Mouse (Mus musculus) liver, embryonic 14.5 days (tissue): ENCODE results near the gene Gm20662. TPM values are rescaled to one million over a fixed set of nuclear protein-coding genes. Genes with fewer than 3 reads are reported as not detected.

Source experiments
- ATAC-seq: fragments of 200-750 bp; cut with Nextera tagmentation; 2 replicates; pipeline ENCODE4 v1.8.0; 2017; ENCODE audit warnings: moderate number of reproducible peaks, mild to moderate bottlenecking, moderate library complexity; ENCODE audit not compliant: insufficient read depth
- DNase-seq, 3 experiments: peaks; one replicate each; pipeline ENCODE4 v3.0.0-alpha.2; 2012 to 2013; ENCODE audit warnings: low read depth in 3 of 3, low spot score in 3 of 3
- H3K27ac ChIP-seq: fragments of 300-500 bp; sonication (generic); 2 replicates; pipeline ENCODE4 v1.5.1; 2014; ENCODE audit warnings: moderate library complexity, mild to moderate bottlenecking, control low read depth, inconsistent platforms
- H3K27me3 ChIP-seq: fragments of 300-500 bp; sonication (generic); 2 replicates; pipeline ENCODE4 v1.6.1; 2014; ENCODE audit warnings: mild to moderate bottlenecking, low read length, moderate library complexity; ENCODE audit not compliant: control insufficient read depth, insufficient read depth
- H3K36me3 ChIP-seq: fragments of 300-500 bp; sonication (generic); replicated peaks from 2 replicates; pipeline ENCODE4 v1.6.1; 2014; ENCODE audit warnings: low read depth; ENCODE audit not compliant: control insufficient read depth, insufficient read depth
- H3K4me1 ChIP-seq, 2 experiments: fragments of 200-500 bp in 1 of 2; fragments of 300-500 bp in 1 of 2; sonication (generic) in 1 of 2; replicated peaks; 2 replicates each; pipeline ENCODE4 v1.6.1; 2012 to 2014; ENCODE audit warnings: antibody characterized with exemption in 1 of 2, inconsistent platforms in 1 of 2, low read length in 1 of 2; ENCODE audit not compliant: control insufficient read depth in 2 of 2, insufficient read depth in 2 of 2
- H3K4me2 ChIP-seq: fragments of 300-500 bp; sonication (generic); 2 replicates; pipeline ENCODE4 v1.6.1; 2014; ENCODE audit warnings: low read depth, mild to moderate bottlenecking, control low read depth, moderate library complexity
- H3K4me3 ChIP-seq, 2 experiments: fragments of 200-500 bp in 1 of 2; fragments of 300-500 bp in 1 of 2; sonication (generic) in 1 of 2; 2 replicates each; pipeline ENCODE4 v1.5.1; 2012 to 2014; ENCODE audit warnings: low read depth in 2 of 2, low read length in 2 of 2, mild to moderate bottlenecking in 2 of 2, control low read depth in 1 of 2, inconsistent platforms in 1 of 2, moderate library complexity in 1 of 2; ENCODE audit not compliant: insufficient read depth in 1 of 2
- H3K9ac ChIP-seq: fragments of 300-500 bp; sonication (generic); replicated peaks from 2 replicates; pipeline ENCODE4 v1.6.1; 2014; ENCODE audit warnings: mild to moderate bottlenecking, control low read depth, moderate library complexity
- H3K9me3 ChIP-seq: fragments of 300-500 bp; sonication (generic); 2 replicates; pipeline ENCODE4 v1.6.1; 2016; ENCODE audit warnings: low read length, mixed read lengths; ENCODE audit not compliant: control insufficient read depth
- CTCF ChIP-seq: IDR thresholded peaks from 2 replicates; pipeline ENCODE4 v1.5.1; 2016; ENCODE audit warnings: antibody characterized with exemption, low read depth, control low read depth
- EP300 ChIP-seq: IDR thresholded peaks from 2 replicates; pipeline ENCODE4 v1.6.1; 2016; ENCODE audit warnings: antibody characterized with exemption, low read depth
- WGBS: fragments of 180-500 bp; shearing (Covaris S2); extraction: QIAGEN DNeasy Blood & Tissue Kit; methylation state at CpG from one replicate; pipeline ENCODE4 v1.1.7; 2014; ENCODE audit not compliant: insufficient replicate concordance; 5-methylcytosine and 5-hydroxymethylcytosine counted together
- polyA plus RNA-seq, 2 experiments: library from polyadenylated mRNA; depleted of rRNA in 1 of 2; stranded (reverse) in 1 of 2; unstranded in 1 of 2; fragments of >200 nt; fragmentation: Nextera tagmentation in 1 of 2; extraction: Ambion mirVana in 1 of 2; gene quantifications; 2 replicates each; pipeline versions ENCODE4 v1.2.1 to v1.2.3; 2012 to 2014

Gene Gm20662
- polyA plus RNA-seq, 2 experiments = 0.95 TPM; not detected in 1

DNA sequence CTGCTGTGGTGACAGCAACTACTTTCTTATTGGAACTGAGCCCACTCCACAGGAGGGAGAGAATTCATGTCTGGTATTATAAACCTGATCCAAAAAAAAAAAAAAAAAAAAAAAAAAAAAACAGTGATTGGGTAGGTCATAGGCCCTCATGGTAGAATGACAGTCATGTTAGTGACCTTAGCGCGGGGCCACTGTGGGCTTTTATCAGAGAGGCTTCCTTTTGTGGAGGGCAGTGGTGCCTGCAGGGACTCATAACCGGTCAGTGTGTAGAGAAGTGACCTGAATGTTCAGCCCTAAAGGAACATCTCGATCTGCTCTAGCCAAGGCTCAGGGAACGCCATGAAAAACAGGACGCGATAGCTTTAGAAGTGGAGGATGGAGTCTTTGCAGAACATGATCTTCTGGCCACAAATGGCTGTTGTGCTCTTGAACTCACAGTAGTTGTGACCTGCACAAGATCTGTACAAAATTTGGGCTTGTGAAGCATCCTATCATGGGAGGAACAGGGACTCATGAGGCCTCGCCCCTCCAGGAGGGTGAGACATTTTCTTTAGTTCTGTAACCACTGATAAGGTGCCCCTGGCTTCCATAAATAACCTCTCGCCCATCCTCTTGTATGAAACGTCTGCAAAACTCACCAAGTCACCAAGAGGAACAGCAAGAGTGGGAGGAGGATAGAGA, 21.5 kb upstream of the Gm20662 start:
- H3K36me3 ChIP-seq = peaks cover 42% of the 10 kb centered on the region
- H3K27ac ChIP-seq = peak overlapping the region; percentile 98
- TF ChIP-seq CTCF (no peak), EP300 (peak; percentile 71)
- peak; percentile 75 for ATAC-seq
- 20% methylated on average over 10 of the region's 10 CpGs for WGBS
- H3K4me3 ChIP-seq = peak overlapping the region; percentile 39 to 69
- H3K9me3 ChIP-seq = no peaks in the 10 kb centered on the region
- DNase-seq = peak; percentile 80 to 86 (median 84)
- peak overlapping the region; percentile 82 for H3K9ac ChIP-seq
- H3K27me3 ChIP-seq = no peaks in the 10 kb centered on the region
- peak overlapping the region; percentile 78 for H3K4me2 ChIP-seq
- H3K4me1 ChIP-seq = peaks cover 61 to 78% of the 10 kb centered on the region in 2 experiments

DNA sequence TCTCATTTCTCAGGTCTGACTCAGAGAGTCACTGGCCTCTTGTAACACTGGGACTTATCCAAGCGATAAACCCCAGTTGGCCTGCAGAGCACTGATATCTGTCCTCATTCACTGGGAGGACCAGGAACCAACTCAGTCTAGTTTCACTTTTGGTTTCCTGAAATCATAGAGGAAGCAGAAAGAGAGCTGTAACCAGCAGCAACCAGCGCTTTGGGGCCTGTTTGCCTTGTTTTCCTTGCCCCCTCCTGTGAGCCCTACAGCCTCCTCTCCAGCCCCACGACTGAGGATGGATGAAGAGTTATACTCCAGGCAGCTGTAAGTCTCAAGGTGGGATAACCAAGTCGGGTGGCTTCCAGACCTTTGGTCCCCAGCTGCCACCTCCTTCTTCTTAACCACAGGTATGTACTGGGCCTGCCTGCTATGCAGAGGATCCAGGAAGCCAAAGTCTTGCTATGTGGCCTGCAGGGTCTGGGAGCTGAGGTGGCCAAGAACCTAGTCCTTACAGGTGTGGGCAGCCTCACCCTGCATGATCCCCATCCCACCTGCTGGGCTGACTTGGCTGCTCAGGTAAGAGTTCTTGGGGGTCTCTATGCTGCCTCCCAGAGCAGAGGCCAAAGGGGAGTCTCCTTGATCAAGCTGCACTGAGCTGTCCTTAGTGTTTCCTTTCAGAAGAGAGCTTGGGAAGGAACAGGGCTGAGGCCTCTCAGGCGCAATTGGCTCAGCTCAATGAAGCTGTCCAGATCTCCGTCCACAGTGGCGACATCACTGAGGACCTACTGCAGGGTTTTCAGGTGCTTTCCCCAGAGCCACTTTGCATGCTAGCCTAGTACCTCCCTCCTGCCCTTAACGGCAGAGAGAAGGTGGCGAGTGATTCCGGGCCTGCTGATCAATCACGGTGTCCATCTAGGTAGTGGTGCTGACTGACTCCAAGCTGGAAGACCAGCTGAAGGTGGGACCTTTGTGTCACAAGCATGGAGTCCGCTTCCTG, 20.5 kb upstream of the Gm20662 start, which contains the start of gene Uba7:
Gene Uba7 (plus strand): TSS at position 107 of the 988 bp plus-strand sequence.
- peak within 1 kb of the TSS; percentile 82 for H3K9ac ChIP-seq
- no peaks in the 10 kb centered on the region for H3K9me3 ChIP-seq

DNA sequence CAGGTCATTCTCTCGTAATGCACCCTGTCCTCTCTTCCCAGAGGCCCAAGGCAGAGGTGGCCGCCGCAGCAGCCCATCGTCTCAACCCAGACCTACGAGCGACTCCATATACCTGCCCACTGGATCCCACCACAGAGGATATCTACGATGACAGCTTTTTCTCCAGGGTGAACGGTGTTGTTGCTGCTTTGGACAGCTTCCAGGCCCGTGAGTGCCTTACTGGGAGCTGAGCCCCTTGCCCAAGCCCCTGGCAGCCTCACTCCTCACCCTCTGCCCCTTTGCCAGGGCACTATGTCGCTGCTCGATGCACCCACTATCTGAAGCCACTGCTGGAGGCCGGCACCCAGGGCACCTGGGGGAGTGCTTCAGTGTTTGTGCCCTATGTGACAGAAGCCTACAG, 17.3 kb upstream of the Gm20662 start:
- TF ChIP-seq EP300 (no peak), CTCF (no peak)
- 89% methylated on average over 12 of the region's 12 CpGs for WGBS
- Histone ChIP-seq H3K27me3 (no peaks in the 10 kb centered on the region), H3K4me1 (peaks cover 64 to 81% of the 10 kb centered on the region in 2 experiments), H3K36me3 (peaks cover 68% of the 10 kb centered on the region), H3K4me3 (no peak overlapping the region), H3K27ac (no peak overlapping the region), H3K4me2 (no peak overlapping the region; the same call in 1 of the 2 replicates), H3K9me3 (no peaks in the 10 kb centered on the region), H3K9ac (no peak overlapping the region)
- ATAC-seq (no peak), DNase-seq (no peak)

More for the DNA sequence above, 20.5 kb upstream of the Gm20662 start, which contains the start of gene Uba7:
- ATAC-seq = peak; percentile 80
- peak within 1 kb of the TSS; percentile 69 to 93 for H3K4me3 ChIP-seq
- H3K4me1 ChIP-seq = peaks cover 66 to 82% of the 10 kb centered on the region in 2 experiments
- peak within 1 kb of the TSS; percentile 78 for H3K4me2 ChIP-seq
- H3K27me3 ChIP-seq = no peaks in the 10 kb centered on the region
- 40% methylated on average over 12 of the region's 12 CpGs for WGBS
- H3K36me3 ChIP-seq = peaks cover 48% of the 10 kb centered on the region
- peak within 1 kb of the TSS; percentile 98 for H3K27ac ChIP-seq
- TF ChIP-seq EP300 = peak; percentile 89
- TF ChIP-seq CTCF = peak; percentile 7; the same call in 1 of the 2 replicates
- peak; percentile 92 to 93 (median 93) for DNase-seq

- no peaks in the 10 kb centered on the region for H3K9me3 ChIP-seq
- peak overlapping the region; percentile 86 for H3K9ac ChIP-seq
- H3K36me3 ChIP-seq = peaks cover 73% of the 10 kb centered on the region
- ATAC-seq (no peak), DNase-seq (no peak)
- H3K4me2 ChIP-seq = peak overlapping the region; percentile 92
- H3K27ac ChIP-seq = peak overlapping the region; percentile 96
- 31% methylated on average over 7 of the region's 7 CpGs for WGBS
- H3K27me3 ChIP-seq = no peaks in the 10 kb centered on the region
- TF ChIP-seq EP300 = no peak
- no peak for TF ChIP-seq CTCF
- H3K4me1 ChIP-seq = peaks cover 60 to 71% of the 10 kb centered on the region in 2 experiments
- peak overlapping the region; percentile 84 to 86 for H3K4me3 ChIP-seq
Measured at GRCm38 (mm10) chr9:107981684-107982605, 14.2 kb upstream of the Gm20662 start.
